Mouse (Mus musculus) intestine, postnatal 0 days (tissue): ENCODE results near the gene Zfp14. TPM values are rescaled to one million over a fixed set of nuclear protein-coding genes. Genes with fewer than 3 reads are reported as not detected.

Source experiments
- ATAC-seq: fragments of 200-750 bp; cut with Nextera tagmentation; 2 replicates; pipeline ENCODE4 v1.8.0; 2017; ENCODE audit warnings: mild to moderate bottlenecking, moderate TSS enrichment, moderate library complexity
- H3K27ac ChIP-seq: fragments of 300-500 bp; sonication (generic); 2 replicates; pipeline ENCODE4 v1.5.1; 2014; ENCODE audit warnings: mild to moderate bottlenecking, low read depth, low read length, moderate library complexity
- H3K27me3 ChIP-seq: fragments of 300-500 bp; sonication (generic); replicated peaks from 2 replicates; pipeline ENCODE4 v1.6.1; 2014; ENCODE audit warnings: low read length, mixed read lengths; ENCODE audit not compliant: control insufficient read depth, insufficient read depth
- H3K36me3 ChIP-seq: fragments of 300-500 bp; sonication (generic); 2 replicates; pipeline ENCODE4 v1.6.1; 2014; ENCODE audit warnings: mild to moderate bottlenecking, moderate library complexity; ENCODE audit not compliant: control insufficient read depth, insufficient read depth
- H3K4me1 ChIP-seq: fragments of 300-500 bp; sonication (generic); replicated peaks from 2 replicates; pipeline ENCODE4 v1.6.1; 2014; ENCODE audit warnings: antibody characterized with exemption, low read length, mixed read lengths; ENCODE audit not compliant: control insufficient read depth, insufficient read depth
- H3K4me2 ChIP-seq: fragments of 300-500 bp; sonication (generic); replicated peaks from 2 replicates; pipeline ENCODE4 v1.6.1; 2014; ENCODE audit warnings: low read depth, mild to moderate bottlenecking, moderate library complexity
- H3K4me3 ChIP-seq: fragments of 300-500 bp; sonication (generic); 2 replicates; pipeline ENCODE4 v1.5.1; 2014; ENCODE audit warnings: low read depth, low read length
- H3K9ac ChIP-seq: fragments of 300-500 bp; sonication (generic); 2 replicates; pipeline ENCODE4 v1.6.1; 2014; ENCODE audit warnings: mild to moderate bottlenecking, low read depth, low read length
- H3K9me3 ChIP-seq: fragments of 300-500 bp; sonication (generic); 2 replicates; pipeline ENCODE4 v1.6.1; 2016; ENCODE audit warnings: mixed run types; ENCODE audit not compliant: control insufficient read depth
- CTCF ChIP-seq: sonication (generic); IDR thresholded peaks from 2 replicates; pipeline ENCODE4 v1.5.1; 2016; ENCODE audit warnings: low read depth, mild to moderate bottlenecking, control low read depth, antibody characterized with exemption, moderate library complexity
- WGBS: fragments of 180-500 bp; shearing (Covaris S2); extraction: QIAGEN DNeasy Blood & Tissue Kit; methylation state at CpG from one replicate; pipeline ENCODE4 v1.1.7; 2014; 5-methylcytosine and 5-hydroxymethylcytosine counted together
- microRNA-seq: library from miRNA; unstranded; fragments of <30 nt; microRNA quantifications from one replicate; pipeline ENCODE4, GENCODE M21; 2016
- polyA plus RNA-seq: library from polyadenylated mRNA; unstranded; fragments of >200 nt; fragmentation: Nextera tagmentation; extraction: Ambion mirVana; gene quantifications from 2 replicates; pipeline ENCODE4 v1.2.1, GENCODE M21; 2015

The Zfp14 gene
- polyA plus RNA-seq, 1 experiment from 2014 or later = 0.93 TPM

DNA sequence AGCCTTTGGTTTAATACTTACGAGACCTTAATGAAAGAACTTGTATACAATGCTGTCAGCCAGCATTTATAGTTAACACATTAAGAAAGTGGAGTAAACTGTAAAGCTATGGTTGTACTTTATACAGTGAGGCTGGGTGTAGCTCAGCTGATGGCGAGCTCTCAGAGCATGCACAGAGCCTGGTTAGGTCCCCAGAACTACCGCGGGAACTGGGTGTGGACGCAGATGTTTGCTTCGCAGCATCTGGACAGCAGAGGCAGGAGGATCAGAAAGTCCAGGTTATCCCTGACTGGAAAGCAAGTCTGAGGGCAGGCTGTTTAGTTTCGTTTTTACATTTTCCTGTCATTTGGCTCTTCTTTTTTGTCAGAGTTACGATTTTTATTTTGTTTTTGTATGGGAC, 58.5 kb downstream of the Zfp14 start:
- Histone ChIP-seq H3K4me2 (no peak overlapping the region), H3K4me3 (no peak overlapping the region), H3K27ac (peak overlapping the region; percentile 46; the same call in 1 of the 2 replicates), H3K9ac (no peak overlapping the region), H3K27me3 (no peaks in the 10 kb centered on the region), H3K4me1 (no peaks in the 10 kb centered on the region), H3K9me3 (no peaks in the 10 kb centered on the region), H3K36me3 (peaks cover 18% of the 10 kb centered on the region)
- ATAC-seq = no peak
- WGBS = 86% methylated on average over 8 of the region's 8 CpGs
- no peak for TF ChIP-seq CTCF

DNA sequence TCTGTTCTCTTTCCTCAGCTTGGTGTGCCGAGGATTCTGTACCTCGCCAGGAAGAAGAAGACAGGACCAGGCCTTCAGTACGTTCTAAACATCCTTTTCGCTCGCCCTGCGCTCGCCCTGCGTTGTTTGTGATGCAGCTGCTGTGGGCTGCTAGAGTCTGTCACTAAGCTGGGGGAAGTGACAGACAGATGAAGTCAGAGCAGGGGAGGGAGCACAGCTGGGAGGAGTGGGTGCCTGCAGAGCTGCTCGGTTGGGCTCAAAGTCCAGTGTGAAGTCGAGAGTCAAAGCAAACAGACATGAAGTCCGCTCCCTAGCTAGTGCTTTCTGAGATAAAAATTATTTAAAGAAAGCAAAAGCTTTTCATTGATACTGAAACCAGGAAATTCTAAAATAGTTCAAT, 62.1 kb downstream of the Zfp14 start:
- no peak overlapping the region for H3K9ac ChIP-seq
- H3K4me2 ChIP-seq = peak overlapping the region; percentile 27; the same call in 1 of the 2 replicates
- peak overlapping the region; percentile 60 for H3K27ac ChIP-seq
- peak; percentile 78 for ATAC-seq
- peaks cover 22% of the 10 kb centered on the region for H3K36me3 ChIP-seq
- TF ChIP-seq CTCF = no peak
- 39% methylated on average over 11 of the region's 11 CpGs for WGBS
- H3K27me3 ChIP-seq = no peaks in the 10 kb centered on the region
- peaks cover 8% of the 10 kb centered on the region; the same call in 1 of the 2 replicates for H3K4me1 ChIP-seq
- H3K9me3 ChIP-seq = no peaks in the 10 kb centered on the region
- no peak overlapping the region for H3K4me3 ChIP-seq

DNA sequence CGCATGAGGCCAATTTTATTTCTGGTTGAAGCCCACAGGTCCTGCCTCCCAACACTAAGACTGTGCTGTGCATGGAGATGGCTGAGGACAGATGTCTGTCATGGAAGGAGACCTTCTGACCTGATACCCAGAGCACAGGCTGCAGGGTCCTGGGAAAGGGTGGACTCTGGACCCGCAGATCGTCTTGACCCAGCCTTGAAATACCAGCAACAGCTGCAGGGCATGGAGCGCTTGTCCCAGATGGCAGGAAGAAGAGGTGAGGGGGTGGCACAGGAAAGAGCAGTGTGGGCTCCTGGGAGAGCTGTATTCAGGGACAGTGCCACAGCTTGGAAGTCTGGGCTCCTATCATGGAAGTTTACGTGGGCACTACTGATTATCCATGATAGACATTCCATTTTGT, 63.6 kb downstream of the Zfp14 start:
- Histone ChIP-seq H3K9ac (no peak overlapping the region), H3K27me3 (no peaks in the 10 kb centered on the region), H3K27ac (peak overlapping the region; percentile 36), H3K4me2 (no peak overlapping the region), H3K36me3 (peaks cover 16% of the 10 kb centered on the region), H3K4me1 (peaks cover 8% of the 10 kb centered on the region; the same call in 1 of the 2 replicates), H3K4me3 (no peak overlapping the region), H3K9me3 (no peaks in the 10 kb centered on the region)
- ATAC-seq = no peak
- TF ChIP-seq CTCF = no peak
- 72% methylated on average over 5 of the region's 5 CpGs for WGBS

Small RNA genes within 50 kb of the gene (microRNA-seq; reads per million reads assigned to microRNA genes)
- not detected for gene Gm23368

Other genes with a start within 250 kb of the Zfp14 start
- 4.1 and 4.3 TPM in 2 replicates for gene Zfp790, start 235.3 kb downstream of the Zfp14 start, polyA plus RNA-seq
- 0.98 and 0.99 TPM in 2 replicates for gene Zfp940, start 197.7 kb downstream of the Zfp14 start, polyA plus RNA-seq
- gene Zfp420, start 191.4 kb downstream of the Zfp14 start, polyA plus RNA-seq = 1.4 and 1.5 TPM in 2 replicates
- gene Zfp27, start 144.8 kb downstream of the Zfp14 start, polyA plus RNA-seq = 3.2 TPM in 2 replicates
- gene Zfp383, start 143.2 kb downstream of the Zfp14 start, polyA plus RNA-seq = 1.4 and 1.8 TPM in 2 replicates
- gene Zfp74, start 97.3 kb downstream of the Zfp14 start, polyA plus RNA-seq = 2.6 and 2.8 TPM in 2 replicates
- gene Zfp568, start 67.4 kb downstream of the Zfp14 start, polyA plus RNA-seq = 5.5 and 5.8 TPM in 2 replicates
- gene Zfp82, start 21.5 kb upstream of the Zfp14 start, polyA plus RNA-seq = 1.2 and 1.7 TPM in 2 replicates
- gene Gm26920, start 39.0 kb upstream of the Zfp14 start, polyA plus RNA-seq = not detected in 2 replicates
- gene Zfp566, start 39.1 kb upstream of the Zfp14 start, polyA plus RNA-seq = 2.6 and 3.1 TPM in 2 replicates
- gene Zfp260, start 43.4 kb upstream of the Zfp14 start, polyA plus RNA-seq = 32.5 and 34.3 TPM in 2 replicates
- gene Zfp382, start 70.6 kb upstream of the Zfp14 start, polyA plus RNA-seq = 1.7 and 2.4 TPM in 2 replicates
- gene Zfp146, start 118.4 kb upstream of the Zfp14 start, polyA plus RNA-seq = 3.1 and 3.8 TPM in 2 replicates
- 54.1 and 60.2 TPM in 2 replicates for gene Cox7a1, start 132.8 kb upstream of the Zfp14 start, polyA plus RNA-seq
- gene Capns1, start 147.4 kb upstream of the Zfp14 start, polyA plus RNA-seq = 85.5 and 87.1 TPM in 2 replicates
- 84.6 and 91.2 TPM in 2 replicates for gene Polr2i, start 180.6 kb upstream of the Zfp14 start, polyA plus RNA-seq
- gene Tbcb, start 180.9 kb upstream of the Zfp14 start, polyA plus RNA-seq = 159 and 160 TPM in 2 replicates
- gene Ovol3, start 184.3 kb upstream of the Zfp14 start, polyA plus RNA-seq = not detected in 2 replicates
- gene Thap8, start 228.7 kb upstream of the Zfp14 start, polyA plus RNA-seq = 0.14 and 0.22 TPM in 2 replicates
- 3.5 TPM in 2 replicates for gene Wdr62, start 229.0 kb upstream of the Zfp14 start, polyA plus RNA-seq
- gene Clip3, start 240.3 kb upstream of the Zfp14 start, polyA plus RNA-seq = 8.6 and 9.7 TPM in 2 replicates